Comparison of ENCODE assay signal across 1 mouse cellular context in the genomic region with DNA sequence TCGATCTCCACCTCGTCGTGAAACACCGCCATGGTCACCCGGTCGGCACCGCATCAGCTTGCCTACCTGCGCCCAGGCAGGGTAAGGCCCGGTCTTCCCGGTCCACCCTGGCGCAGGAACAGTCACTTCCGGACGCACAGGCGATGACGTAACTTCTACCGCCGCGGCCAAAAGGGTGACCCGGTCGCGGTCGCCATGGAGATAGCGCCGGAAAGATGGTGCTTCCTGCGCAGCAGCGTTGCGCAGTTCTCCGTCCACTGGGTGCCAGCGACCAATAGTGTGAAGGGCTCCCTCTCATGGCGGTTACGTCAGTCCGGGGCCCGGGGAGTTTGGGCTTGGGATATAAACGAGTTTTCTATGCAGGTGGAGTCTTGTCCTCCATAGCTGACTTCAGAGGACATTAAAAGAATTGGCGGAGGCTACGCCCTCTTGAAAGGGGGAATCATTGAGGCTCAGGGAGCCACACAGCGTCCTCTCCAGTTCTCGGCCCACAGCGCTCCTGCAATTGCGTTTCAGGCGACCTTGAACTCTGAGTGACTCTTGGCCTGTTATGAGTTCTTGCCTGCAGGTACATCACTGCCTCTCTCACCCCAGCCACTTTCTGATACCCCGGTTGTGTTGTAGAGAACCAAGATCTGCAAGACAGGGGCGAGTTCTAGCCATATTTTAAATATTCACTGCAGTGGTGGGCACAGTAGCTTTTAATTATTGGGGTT.
TF ChIP-seq lines count a peak whose summit lies in the region.

TSS of gene Dph3 (minus strand) at position 244 of the 716 bp plus-strand sequence.

TF ChIP-seq in CH12.LX, 34 proteins besides CTCF, POLR2A, EP300 and RAD21 (continued from another document):
- TF ChIP-seq GABPA (IDR thresholded peaks at IDR 0.05; ENCODE audit: insufficient replicate concordance, low read depth, low read length) = peak; percentile 18; the same call in 1 of the 2 replicates
- TF ChIP-seq UBTF (IDR thresholded peaks at IDR 0.05; ENCODE audit: low read depth, low read length) = no peak
- TF ChIP-seq MAFK (IDR thresholded peaks at IDR 0.05; ENCODE audit: insufficient replicate concordance, low read length) = no peak
- peak; percentile 70; the same call in 1 of the 2 replicates for TF ChIP-seq ETS1 (conservative IDR thresholded peaks at IDR 0.05; ENCODE audit: low read depth, low read length)
- TF ChIP-seq CHD1 (IDR thresholded peaks at IDR 0.05; ENCODE audit: low read depth, low read length) = no peak
- TF ChIP-seq MEF2A (IDR thresholded peaks at IDR 0.05; ENCODE audit: borderline replicate concordance, low read depth, low read length) = peak; percentile 73; the same call in 1 of the 2 replicates
- peak; percentile 87 for TF ChIP-seq HCFC1 (IDR thresholded peaks at IDR 0.05; ENCODE audit: low read depth, low read length)
- TF ChIP-seq NELFE (IDR thresholded peaks at IDR 0.05; ENCODE audit: low read depth, low read length) = peak; percentile 88
- no peak for TF ChIP-seq E2F4 (IDR thresholded peaks at IDR 0.05; ENCODE audit: insufficient replicate concordance, low read depth, low read length)
- TF ChIP-seq ZKSCAN1 (IDR thresholded peaks at IDR 0.05; ENCODE audit: borderline replicate concordance, low read depth, low read length) = no peak
- no peak for TF ChIP-seq RCOR1 (conservative IDR thresholded peaks at IDR 0.05; ENCODE audit: low read depth, low read length)
- peak; percentile 63; the same call in 1 of the 2 replicates for TF ChIP-seq JUN (IDR thresholded peaks at IDR 0.05; ENCODE audit: insufficient read depth, low read depth, low read length)
- TF ChIP-seq MAZ (IDR thresholded peaks at IDR 0.05; ENCODE audit: low read depth, low read length) = no peak
- peak; percentile 26; the same call in 1 of the 2 replicates for TF ChIP-seq MAX (IDR thresholded peaks at IDR 0.05; ENCODE audit: low read length)
- TF ChIP-seq CHD2 (IDR thresholded peaks at IDR 0.05; ENCODE audit: low read length) = no peak
- TF ChIP-seq BHLHE40 (IDR thresholded peaks at IDR 0.05; ENCODE audit: low read depth, low read length) = no peak
- TF ChIP-seq ZMIZ1 (IDR thresholded peaks at IDR 0.05; ENCODE audit: low read depth, low read length) = peak; percentile 59; the same call in 1 of the 2 replicates
- peak; percentile 98 for TF ChIP-seq ELF1 (IDR thresholded peaks at IDR 0.05; ENCODE audit: low read depth, low read length)
- TF ChIP-seq JUND (conservative IDR thresholded peaks at IDR 0.05; ENCODE audit: low read depth, low read length) = no peak
- TF ChIP-seq USF1 (IDR thresholded peaks at IDR 0.05; ENCODE audit: low read depth, low read length) = no peak
